Mouse (Mus musculus) megakaryocyte, embryonic 14.5 days (primary cell): ENCODE data around the gene Gm13285. TPM values are rescaled to one million over a fixed set of nuclear protein-coding genes. Genes with fewer than 3 reads are reported as not detected.
"Not testable (repeated sequence)": the region's sequence is repeated elsewhere in the genome, so short reads cannot be mapped to it uniquely, and the experiment has no call there.

Source experiments
- H3K27me3 ChIP-seq: replicated peaks from 2 replicates; pipeline ENCODE3; 2012; ENCODE audit warnings: inconsistent platforms
- H3K36me3 ChIP-seq: replicated peaks from 2 replicates; pipeline ENCODE3; 2012; ENCODE audit warnings: low read length, inconsistent platforms, mixed read lengths
- H3K4me1 ChIP-seq: 2 replicates; pipeline ENCODE4 v1.6.1; 2012; ENCODE audit warnings: inconsistent platforms
- H3K4me3 ChIP-seq: replicated peaks from 2 replicates; pipeline ENCODE3; 2012; ENCODE audit warnings: moderate library complexity, mild to moderate bottlenecking, inconsistent platforms
- H3K9me3 ChIP-seq: 2 replicates; pipeline ENCODE4 v1.6.1; 2012; ENCODE audit warnings: inconsistent platforms
- FLI1 ChIP-seq: IDR thresholded peaks from 2 replicates; pipeline ENCODE4 v1.6.1; 2012; ENCODE audit warnings: low read length, inconsistent platforms, mixed read lengths
- GATA1 ChIP-seq: IDR thresholded peaks from 3 replicates; pipeline ENCODE4 v1.6.1; 2012; ENCODE audit warnings: mixed read lengths, low read length, inconsistent platforms, borderline replicate concordance
- polyA plus RNA-seq: library from polyadenylated mRNA; stranded (reverse); fragments of >175 nt; gene quantifications from 2 replicates; pipeline ENCODE4 v1.2.3, GENCODE M21; 2012; ENCODE audit warnings: low replicate concordance; ENCODE audit not compliant: insufficient read depth

The Gm13285 gene
- polyA plus RNA-seq, 1 experiment = not detected

DNA sequence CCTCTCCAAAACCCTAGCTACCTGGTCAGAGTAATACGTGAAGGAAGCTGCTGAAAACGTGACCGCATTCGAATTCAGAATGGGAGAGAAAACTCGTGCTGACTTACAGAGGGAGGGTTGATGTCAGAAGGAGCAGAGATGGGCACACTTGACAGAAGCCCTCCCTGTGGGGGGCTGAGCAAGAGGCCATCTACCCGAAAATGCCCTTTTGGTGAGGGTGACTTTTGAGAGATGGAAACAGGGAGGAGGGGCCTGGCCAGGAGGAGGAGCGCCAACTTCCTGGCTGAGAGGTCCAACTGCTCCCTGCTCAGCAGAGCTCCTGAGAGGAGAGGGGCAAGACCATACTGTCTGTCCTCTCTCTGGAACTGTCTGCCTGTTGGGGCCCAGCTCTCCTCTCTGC is 17.6 kb upstream of the Gm13285 start, which contains the start of gene Ifnz:
Gene Ifnz, plus strand, starts transcription at position 301 of the 400 bp plus-strand sequence.
- not testable (repeated sequence) for H3K4me3 ChIP-seq, H3K36me3 ChIP-seq, H3K4me1 ChIP-seq, H3K27me3 ChIP-seq, H3K9me3 ChIP-seq

DNA sequence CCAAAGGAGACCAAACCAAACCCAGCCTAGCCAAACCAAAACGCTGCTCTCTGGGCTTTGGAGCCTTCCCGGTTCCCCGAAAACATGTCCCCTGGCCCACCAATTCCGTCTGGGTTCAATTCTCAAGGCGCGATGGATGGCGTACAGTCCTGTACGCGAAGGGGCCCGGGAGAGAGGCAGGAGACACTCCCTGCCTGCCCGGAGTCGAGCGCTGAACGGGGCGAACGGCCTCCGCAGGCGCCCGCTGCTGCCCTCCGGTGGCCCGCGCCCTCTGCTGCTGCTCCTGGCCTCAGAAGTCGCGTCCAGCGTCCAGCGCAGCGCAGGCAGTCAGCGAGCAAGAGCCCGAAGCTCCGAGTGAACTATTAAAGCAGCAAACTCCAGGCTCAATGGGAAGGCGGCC is 17.1 kb upstream of the Gm13285 start:
- not testable (repeated sequence) for H3K4me3 ChIP-seq, H3K4me1 ChIP-seq, H3K9me3 ChIP-seq, H3K27me3 ChIP-seq, H3K36me3 ChIP-seq

DNA sequence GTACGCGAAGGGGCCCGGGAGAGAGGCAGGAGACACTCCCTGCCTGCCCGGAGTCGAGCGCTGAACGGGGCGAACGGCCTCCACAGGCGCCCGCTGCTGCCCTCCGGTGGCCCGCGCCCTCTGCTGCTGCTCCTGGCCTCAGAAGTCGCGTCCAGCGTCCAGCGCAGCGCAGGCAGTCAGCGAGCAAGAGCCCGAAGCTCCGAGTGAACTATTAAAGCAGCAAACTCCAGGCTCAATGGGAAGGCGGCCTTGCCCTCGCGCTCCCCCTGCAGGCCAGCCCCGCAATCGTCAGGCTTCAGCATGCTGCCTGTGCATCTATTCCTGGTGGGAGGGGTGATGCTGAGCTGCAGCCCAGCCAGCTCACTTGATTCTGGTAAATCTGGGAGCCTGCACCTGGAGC is 14.1 kb upstream of the Gm13285 start, which contains the start of gene Gm13276:
Gene Gm13276, plus strand, starts transcription at position 301 of the 400 bp plus-strand sequence.
- not testable (repeated sequence) for H3K27me3 ChIP-seq, H3K4me3 ChIP-seq, H3K4me1 ChIP-seq, H3K36me3 ChIP-seq, H3K9me3 ChIP-seq

DNA sequence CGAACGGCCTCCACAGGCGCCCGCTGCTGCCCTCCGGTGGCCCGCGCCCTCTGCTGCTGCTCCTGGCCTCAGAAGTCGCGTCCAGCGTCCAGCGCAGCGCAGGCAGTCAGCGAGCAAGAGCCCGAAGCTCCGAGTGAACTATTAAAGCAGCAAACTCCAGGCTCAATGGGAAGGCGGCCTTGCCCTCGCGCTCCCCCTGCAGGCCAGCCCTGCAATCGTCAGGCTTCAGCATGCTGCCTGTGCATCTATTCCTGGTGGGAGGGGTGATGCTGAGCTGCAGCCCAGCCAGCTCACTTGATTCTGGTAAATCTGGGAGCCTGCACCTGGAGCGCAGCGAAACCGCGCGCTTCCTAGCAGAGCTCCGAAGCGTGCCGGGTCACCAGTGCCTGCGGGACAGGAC is 11.1 kb upstream of the Gm13285 start, which contains the start of gene Gm13277:
Gene Gm13277, plus strand, starts transcription at position 231 of the 400 bp plus-strand sequence.
- not testable (repeated sequence) for H3K27me3 ChIP-seq

DNA sequence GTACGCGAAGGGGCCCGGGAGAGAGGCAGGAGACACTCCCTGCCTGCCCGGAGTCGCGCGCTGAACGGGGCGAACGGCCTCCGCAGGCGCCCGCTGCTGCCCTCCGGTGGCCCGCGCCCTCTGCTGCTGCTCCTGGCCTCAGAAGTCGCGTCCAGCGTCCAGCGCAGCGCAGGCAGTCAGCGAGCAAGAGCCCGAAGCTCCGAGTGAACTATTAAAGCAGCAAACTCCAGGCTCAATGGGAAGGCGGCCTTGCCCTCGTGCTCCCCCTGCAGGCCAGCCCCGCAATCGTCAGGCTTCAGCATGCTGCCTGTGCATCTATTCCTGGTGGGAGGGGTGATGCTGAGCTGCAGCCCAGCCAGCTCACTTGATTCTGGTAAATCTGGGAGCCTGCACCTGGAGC is 8.2 kb upstream of the Gm13285 start, which contains the start of gene Gm13278:
Gene Gm13278, plus strand, starts transcription at position 301 of the 400 bp plus-strand sequence.
- H3K9me3 ChIP-seq, H3K27me3 ChIP-seq, H3K4me3 ChIP-seq, H3K4me1 ChIP-seq, H3K36me3 ChIP-seq: not testable (repeated sequence)

More for the DNA sequence above, 11.1 kb upstream of the Gm13285 start, which contains the start of gene Gm13277:
- not testable (repeated sequence) for H3K36me3 ChIP-seq, H3K4me3 ChIP-seq, H3K9me3 ChIP-seq, H3K4me1 ChIP-seq

DNA sequence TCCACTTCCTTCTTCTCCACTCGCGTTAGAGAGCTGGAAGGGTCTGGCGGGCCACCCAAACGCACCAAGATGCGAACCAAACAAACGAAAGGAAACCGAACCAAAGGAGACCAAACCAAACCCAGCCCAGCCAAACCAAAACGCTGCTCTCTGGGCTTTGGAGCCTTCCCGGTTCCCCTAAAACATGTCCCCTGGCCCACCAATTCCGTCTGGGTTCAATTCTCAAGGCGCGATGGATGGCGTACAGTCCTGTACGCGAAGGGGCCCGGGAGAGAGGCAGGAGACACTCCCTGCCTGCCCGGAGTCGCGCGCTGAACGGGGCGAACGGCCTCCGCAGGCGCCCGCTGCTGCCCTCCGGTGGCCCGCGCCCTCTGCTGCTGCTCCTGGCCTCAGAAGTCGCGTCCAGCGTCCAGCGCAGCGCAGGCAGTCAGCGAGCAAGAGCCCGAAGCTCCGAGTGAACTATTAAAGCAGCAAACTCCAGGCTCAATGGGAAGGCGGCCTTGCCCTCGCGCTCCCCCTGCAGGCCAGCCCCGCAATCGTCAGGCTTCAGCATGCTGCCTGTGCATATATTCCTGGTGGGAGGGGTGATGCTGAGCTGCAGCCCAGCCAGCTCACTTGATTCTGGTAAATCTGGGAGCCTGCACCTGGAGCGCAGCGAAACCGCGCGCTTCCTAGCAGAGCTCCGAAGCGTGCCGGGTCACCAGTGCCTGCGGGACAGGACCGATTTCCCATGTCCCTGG is 5.4 kb upstream of the Gm13285 start, which contains the start of gene Gm13275:
Gene Gm13275, plus strand, starts transcription at position 552 of the 740 bp plus-strand sequence.
- H3K27me3 ChIP-seq, H3K9me3 ChIP-seq, H3K4me3 ChIP-seq, H3K36me3 ChIP-seq, H3K4me1 ChIP-seq: not testable (repeated sequence)

GRCm38 (mm10) chr4:88797097-88797496 is 2.4 kb upstream of the Gm13285 start, which contains the start of gene Gm13279:
Gene Gm13279 (plus strand): TSS chr4:88797397.
- H3K36me3 ChIP-seq, H3K9me3 ChIP-seq, H3K4me3 ChIP-seq, H3K27me3 ChIP-seq, H3K4me1 ChIP-seq: not testable (repeated sequence)

GRCm38 (mm10) chr4:88802954-88803353 is 3.5 kb downstream of the Gm13285 start, which contains the start of gene Gm13287:
Gene Gm13287 (plus strand): TSS chr4:88803254.
- H3K36me3 ChIP-seq, H3K4me1 ChIP-seq, H3K9me3 ChIP-seq, H3K4me3 ChIP-seq, H3K27me3 ChIP-seq: not testable (repeated sequence)

DNA sequence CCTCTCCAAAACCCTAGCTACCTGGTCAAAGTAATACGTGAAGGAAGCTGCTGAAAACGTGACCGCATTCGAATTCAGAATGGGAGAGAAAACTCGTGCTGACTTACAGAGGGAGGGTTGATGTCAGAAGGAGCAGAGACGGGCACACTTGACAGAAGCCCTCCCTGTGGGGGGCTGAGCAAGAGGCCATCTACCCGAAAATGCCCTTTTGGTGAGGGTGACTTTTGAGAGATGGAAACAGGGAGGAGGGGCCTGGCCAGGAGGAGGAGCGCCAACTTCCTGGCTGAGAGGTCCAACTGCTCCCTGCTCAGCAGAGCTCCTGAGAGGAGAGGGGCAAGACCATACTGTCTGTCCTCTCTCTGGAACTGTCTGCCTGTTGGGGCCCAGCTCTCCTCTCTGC is 5.8 kb downstream of the Gm13285 start, which contains the start of gene Gm13288:
Gene Gm13288, plus strand, starts transcription at position 301 of the 400 bp plus-strand sequence.
- not testable (repeated sequence) for H3K4me1 ChIP-seq, H3K4me3 ChIP-seq, H3K36me3 ChIP-seq, H3K9me3 ChIP-seq, H3K27me3 ChIP-seq

DNA sequence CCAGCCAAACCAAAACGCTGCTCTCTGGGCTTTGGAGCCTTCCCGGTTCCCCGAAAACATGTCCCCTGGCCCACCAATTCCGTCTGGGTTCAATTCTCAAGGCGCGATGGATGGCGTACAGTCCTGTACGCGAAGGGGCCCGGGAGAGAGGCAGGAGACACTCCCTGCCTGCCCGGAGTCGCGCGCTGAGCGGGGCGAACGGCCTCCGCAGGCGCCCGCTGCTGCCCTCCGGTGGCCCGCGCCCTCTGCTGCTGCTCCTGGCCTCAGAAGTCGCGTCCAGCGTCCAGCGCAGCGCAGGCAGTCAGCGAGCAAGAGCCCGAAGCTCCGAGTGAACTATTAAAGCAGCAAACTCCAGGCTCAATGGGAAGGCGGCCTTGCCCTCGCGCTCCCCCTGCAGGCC is 6.3 kb downstream of the Gm13285 start:
- not testable (repeated sequence) for H3K4me3 ChIP-seq, H3K27me3 ChIP-seq, H3K4me1 ChIP-seq, H3K9me3 ChIP-seq, H3K36me3 ChIP-seq

DNA sequence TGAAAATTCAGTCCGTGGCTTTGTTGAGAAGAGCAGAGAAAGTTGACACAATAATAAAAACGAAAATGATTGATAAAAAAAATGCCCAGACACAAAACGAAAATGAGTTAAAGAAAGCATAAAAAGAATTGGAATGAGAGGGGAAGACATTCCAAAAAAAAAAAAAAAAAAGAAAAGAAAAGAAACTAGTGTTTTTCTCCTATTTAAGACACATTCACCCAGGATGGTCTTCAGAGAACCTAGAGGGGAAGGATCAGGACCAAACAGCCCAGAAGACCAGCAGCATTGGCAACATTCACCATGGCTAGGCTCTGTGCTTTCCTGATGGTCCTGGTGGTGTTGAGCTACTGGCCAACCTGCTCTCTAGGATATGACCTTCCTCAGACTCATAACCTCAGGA is 16.5 kb downstream of the Gm13285 start, which contains the start of gene Ifna7:
Gene Ifna7, plus strand, starts transcription at position 301 of the 400 bp plus-strand sequence.
- Histone ChIP-seq H3K4me1 (no peaks in the 10 kb centered on the region), H3K36me3 (no peaks in the 10 kb centered on the region), H3K27me3 (peaks cover 2% of the 10 kb centered on the region), H3K9me3 (peaks cover 7% of the 10 kb centered on the region), H3K4me3 (no peak within 1 kb of the TSS)
- TF ChIP-seq FLI1 (no peak), GATA1 (no peak)

DNA sequence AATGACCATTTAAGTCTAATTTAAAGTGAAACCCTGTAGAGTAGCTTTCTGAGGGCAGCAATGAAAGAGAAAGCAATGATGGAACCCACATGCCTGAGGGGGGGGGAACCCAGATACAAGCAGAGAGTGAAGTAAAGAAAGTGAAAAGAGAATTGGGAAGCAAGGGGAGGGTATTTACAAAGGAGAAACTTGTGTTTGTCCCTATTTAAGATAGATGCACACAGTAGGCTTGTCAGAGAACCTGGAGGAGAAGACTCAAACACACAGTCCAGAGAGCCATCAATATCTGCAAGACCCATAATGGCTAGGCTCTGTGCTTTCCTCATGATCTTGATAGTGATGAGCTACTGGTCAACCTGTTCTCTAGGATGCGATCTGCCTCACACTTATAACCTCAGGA is 20.2 kb downstream of the Gm13285 start, which contains the start of gene Ifna11:
Gene Ifna11, plus strand, starts transcription at position 301 of the 400 bp plus-strand sequence.
- Histone ChIP-seq H3K9me3 (no peaks in the 10 kb centered on the region), H3K27me3 (peaks cover 2% of the 10 kb centered on the region), H3K4me3 (no peak within 1 kb of the TSS), H3K36me3 (no peaks in the 10 kb centered on the region), H3K4me1 (0 out of 2 replicates have a peak, but pooled peaks cover 3% of the 10 kb centered on the region)
- TF ChIP-seq FLI1 (no peak), GATA1 (no peak)
